Mouse (Mus musculus) megakaryocyte, embryonic 14.5 days (primary cell): ENCODE measurements around the gene Unc5a.

Source experiments
- FLI1 ChIP-seq: IDR thresholded peaks from 2 replicates; pipeline ENCODE4 v1.6.1; 2012; ENCODE audit warnings: low read length, inconsistent platforms, mixed read lengths
- GATA1 ChIP-seq: IDR thresholded peaks from 3 replicates; pipeline ENCODE4 v1.6.1; 2012; ENCODE audit warnings: mixed read lengths, low read length, inconsistent platforms, borderline replicate concordance

GRCm38 (mm10) chr13:54994576-54994975, 45.4 kb downstream of the Unc5a start:
- TF ChIP-seq GATA1: no peak
- no peak for TF ChIP-seq FLI1
